Mouse (Mus musculus): ENCODE results near the gene Ncf4.
A peak's percentile ranks its signal among the peaks of the same experiment; 100 is the strongest.

The Ncf4 gene

DNA sequence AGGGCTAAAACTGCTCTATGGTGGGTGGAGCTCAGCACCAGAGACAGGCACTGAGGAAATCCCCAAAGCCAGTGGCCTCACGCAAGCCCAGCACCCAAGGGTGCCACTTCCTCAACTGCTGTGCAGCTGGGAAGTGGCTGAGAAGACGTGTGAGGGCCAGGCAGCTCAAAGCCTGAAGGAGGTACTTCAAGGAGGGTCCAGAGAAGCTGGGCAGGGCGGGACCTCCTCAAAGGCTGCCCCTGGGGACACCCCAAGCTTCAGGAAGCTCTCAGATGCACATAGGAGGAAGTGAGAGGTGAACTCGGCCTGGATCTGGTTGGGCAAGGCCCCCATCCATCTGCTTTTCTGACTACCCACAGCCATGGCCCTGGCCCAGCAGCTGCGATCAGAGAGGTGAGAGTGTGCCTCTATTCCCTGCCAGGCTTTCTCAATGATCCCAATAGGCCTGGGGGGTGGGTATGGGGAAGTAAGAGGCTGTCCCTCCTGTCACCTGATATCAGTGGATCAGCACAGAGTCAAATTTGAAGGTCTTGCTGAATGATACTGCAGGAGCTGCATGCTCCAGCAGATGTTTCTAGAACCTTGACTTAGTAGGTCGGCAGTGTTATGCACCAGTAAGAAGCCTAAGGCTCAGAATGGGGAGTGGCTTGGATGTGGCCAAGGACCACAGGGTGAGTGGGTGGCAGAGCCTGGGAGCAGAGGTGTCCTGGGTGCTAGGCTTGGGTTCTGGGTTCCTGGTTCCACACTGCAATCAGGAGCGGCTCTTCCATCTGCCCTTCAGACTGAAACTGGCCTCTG, at the start of gene Ncf4:
TSS of gene Ncf4 (plus strand) at position 107 of the 798 bp plus-strand sequence.
- DNase-seq: no peak

DNA sequence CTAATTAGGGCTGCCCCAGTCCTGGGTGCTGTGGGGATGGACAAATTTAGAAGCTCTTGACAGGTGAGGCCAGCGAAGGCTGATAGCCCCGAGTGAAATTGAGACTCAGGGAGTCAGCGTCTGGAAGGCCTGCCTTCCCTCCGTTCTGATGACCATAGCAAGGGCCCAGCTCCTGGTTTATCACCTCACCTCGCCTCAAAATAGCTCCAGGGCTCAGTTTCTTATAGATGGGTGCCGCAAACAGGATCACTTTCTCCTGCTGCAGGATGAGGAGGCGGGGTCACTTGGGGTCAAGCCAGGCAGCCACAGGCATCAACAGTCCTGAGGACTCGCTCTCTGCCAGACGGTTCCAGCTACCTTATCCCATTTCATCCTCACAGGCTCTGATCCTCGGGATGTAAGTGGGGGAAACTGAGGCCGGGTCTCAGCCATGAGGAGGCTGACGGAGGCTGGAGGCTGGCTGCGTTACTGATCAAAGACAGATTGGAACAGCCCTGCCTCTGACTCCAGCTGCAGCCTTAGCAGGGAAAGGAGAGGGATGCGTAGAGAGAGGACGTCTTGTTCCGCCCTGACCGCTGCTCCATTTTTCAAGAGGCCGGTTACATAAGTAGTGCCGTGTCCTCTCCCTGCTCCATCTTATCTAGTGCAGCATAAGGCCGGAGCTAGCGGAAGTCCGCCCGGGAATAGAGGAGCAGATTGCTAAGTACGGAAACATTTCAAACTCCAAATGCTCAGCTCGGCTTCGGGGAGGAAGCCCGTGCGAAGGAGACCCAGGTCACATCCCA, 49.3 kb upstream of the Ncf4 start:
- peak; percentile 47 for DNase-seq

DNA sequence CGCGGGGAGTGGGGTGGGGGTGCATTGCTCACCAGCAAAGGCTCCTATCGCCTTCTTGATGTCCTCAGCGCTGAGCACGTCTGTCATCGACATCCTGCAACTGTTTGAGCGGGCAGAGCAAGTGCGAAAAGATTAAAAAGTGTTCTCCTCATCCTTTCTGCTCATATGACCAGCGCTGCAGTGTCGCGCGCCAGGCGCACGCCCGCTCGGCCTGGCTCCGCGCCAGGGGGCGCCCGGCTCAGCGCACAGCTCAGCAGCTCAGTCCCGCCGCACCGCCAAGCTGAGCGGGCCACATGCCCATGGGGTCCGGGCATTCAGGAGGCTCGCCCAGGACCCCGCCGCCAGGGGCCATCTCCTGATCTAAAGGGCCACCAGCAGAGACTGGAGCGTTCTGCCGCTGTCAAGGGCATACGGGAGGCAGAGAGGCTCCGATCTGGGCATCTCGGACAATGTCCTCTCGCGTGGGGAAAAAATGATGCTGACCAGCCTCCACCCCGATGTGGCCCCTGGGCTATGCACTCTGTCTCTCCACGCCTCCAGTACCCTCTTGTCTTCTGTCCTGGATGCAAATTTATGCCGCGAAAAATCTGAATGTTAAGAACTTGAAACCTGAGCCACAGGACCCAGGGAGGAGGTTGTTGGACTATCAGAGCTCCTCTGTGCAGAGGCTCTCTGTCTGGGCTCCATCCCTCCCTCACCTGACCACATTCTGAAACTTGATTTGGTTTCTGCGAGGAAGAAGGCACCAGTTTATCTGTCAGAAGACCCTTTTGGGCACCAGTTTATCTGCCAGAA, 40.4 kb upstream of the Ncf4 start:
- DNase-seq: peak; percentile 46

DNA sequence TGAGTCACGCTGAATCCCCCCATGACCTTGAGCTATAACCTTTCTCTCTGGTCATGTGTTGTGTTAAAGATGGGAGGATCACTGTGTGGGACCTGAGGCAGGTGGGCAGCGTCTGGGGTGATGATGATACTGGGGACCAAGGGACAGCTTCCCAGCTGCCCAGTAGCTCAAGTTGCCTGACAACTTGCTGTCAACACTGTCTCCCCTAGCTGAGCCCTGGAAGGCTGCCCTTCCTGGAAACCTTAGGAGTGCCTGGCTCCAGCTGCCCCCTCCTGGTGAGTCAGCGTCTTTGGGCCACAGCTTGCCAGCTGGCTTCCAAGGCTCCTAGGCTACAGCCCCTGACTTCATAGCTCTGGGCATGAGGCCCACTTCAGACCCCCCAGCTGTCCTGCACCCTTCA, 39.4 kb upstream of the Ncf4 start:
- DNase-seq: peak; percentile 30

DNA sequence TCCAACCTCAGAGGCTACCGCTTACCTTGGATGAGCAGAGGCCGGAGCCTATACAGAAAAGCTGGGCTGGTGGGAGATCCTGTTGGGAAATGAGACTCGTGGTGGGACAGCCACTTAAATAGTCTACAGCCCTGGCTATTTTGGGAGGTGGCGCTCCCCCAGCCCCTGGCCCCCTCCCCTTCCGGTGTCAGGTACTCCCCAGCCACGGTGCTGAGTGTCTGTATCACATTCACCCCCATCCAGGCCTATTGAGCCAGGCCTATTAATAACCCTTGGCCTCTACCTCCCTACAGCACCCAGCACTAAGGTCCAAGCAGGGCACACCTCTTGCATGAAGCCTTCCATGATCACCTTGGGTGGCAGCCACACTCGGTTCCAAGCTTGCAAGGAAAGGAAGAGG, 38.3 kb upstream of the Ncf4 start, which contains the start of gene Pvalb:
TSS of gene Pvalb (minus strand) at position 89 of the 400 bp plus-strand sequence.
- no peak for DNase-seq

DNA sequence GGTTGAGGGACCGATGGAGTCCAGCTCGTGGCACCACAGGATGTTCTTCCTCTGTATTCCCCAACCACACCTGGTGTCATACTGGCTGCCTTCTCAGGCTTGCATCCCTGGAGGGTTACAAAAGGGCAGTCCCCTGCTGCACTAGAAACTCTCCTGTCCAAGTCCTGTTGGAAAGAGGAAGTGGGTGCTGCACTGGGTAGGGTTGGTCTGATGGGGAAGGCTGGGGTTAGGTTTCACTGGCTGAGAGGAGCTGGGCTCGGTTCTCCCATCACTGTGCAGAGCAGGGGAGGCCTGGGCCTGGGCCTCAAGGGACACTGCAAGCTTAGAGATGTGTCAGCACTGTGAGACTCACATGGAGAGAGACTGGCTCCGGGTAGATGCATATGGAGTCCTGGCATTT, 34.4 kb upstream of the Ncf4 start:
- DNase-seq: no peak

DNA sequence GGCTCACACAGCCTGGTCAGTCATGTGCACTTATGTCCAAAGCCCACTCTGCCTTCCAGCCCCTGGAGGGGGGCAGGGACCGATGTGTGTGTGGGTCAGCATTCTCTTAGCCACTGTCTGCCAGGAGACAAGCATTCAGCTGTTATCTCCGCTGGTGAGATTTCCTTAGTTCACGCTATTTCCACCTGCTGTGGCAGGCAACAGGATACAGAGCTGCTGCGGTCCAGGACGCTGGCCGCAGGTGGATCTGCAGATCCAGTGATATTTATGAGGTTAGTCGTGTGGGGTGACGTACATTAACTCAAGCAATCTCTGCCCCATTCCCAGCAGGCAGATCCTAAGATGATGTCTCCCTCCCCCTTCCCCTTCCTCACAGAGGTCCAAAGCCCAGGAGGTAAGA, 33.2 kb upstream of the Ncf4 start:
- no peak for DNase-seq

DNA sequence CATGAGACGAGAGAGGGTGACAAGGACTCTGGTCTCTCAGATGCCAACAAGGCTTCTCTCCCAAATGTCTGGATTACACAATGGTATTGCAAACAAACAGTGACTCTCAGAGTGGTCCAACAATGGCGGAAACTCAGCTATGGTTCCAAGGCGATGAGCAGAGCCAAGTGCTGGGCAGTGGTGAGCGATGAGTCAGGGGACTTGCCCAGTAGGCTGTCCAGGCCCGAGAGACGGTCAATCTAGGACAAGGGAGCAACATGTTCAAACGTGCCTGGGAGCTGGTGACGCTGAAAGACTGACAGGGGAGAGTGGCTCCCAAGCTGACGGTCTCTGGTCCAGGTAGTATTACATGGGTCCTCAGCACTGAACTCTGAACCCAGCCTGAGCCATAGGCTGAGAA, 29.3 kb upstream of the Ncf4 start:
- DNase-seq: no peak

DNA sequence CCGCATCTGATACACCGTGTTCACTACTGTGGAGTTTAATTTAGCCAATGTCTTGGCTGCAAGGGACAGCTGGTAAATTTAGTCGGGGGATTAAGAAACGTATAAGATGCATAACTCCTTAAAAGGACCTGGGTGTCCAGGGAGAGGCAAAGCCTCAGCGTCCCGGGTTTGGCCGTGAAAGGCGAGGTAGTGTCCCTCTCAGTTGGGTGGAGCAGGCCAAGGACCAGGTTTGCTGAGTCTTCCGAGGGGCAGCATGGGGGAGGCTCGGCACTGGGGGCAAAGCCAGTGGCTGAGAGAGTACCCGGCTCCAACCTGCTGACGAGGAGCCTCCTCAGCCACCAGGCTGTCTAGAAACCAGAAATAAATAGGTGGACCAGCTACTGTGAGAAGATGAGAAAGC, 16.8 kb upstream of the Ncf4 start:
- no peak for DNase-seq

DNA sequence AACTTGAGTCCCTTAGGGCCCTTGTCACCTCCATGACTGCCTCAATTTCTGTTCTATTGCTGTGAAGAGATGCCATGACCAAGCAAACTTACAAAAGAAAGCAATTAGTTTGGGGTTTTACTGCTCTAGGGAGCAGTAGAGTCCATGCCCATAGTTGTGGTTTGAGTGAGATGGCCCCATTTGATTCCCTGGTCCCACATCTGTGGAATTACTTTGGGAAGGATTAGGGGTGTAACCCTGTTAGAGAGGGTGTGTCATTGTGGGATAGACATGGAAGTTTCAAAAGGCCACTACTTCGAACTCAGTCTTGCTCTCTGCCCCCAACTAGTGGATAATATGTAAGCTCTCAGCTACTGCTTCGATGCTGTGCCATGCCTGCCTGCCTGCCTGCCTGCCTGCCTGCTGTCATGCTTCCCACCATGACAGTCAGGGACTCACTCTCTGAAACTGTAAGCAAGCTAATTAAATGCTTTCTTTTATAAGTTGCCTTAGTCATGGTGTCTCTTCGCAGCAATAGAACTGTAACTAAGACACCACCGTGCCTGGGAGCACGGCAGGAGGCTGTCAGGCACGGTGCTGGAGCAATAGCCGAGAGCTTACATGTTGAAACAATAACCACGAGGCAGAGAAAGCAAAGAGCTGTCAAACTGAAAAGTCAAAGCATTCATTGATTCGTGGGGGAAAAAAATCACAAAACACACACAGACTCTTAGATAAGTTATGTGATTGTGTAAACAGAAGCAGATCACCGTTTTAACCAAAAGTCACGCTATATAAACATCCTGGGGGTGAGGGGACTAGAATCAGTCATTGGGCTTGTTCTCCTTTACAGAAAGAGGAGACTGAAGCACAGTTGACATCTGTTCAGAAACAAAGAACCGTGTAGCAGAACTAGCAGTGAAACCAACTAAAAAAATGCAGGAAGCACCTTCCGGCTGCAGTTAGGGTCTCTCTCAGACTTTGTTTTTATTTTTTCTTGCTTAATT, 13.0 kb upstream of the Ncf4 start:
- no peak for DNase-seq

DNA sequence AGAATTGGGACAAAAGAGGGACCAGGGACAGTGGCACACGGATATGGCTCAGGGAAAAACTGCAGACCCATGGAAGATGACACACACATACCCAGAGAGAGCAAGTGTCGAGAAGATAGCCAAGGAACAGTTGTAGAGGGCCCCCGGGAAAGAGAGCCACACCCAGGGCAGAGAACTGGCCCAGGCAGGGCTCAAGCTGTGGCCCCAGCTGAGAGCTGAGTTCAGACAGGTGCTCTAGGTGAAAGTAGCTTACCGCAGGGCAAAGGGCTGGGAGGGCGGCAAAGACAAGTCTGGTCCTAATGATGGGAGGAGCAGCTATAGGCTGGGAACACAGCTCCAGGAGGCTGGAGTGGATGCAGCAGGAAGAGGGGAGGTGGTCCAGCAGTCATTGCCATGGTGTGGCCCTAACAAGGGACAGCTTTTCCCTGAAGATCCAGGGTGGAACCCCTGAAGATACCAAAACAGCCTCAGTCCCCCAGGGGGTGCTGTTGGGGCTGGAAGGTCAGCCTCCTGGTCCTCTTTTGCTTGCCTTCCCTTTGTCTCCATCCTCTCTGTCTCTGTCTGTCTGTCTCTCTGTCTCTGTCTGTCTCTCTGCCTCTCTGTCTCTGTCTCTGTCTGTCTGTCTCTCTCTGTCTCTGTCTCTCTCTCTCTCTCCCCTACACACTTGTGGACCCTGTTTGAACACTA, 9.6 kb upstream of the Ncf4 start:
- DNase-seq: no peak

DNA sequence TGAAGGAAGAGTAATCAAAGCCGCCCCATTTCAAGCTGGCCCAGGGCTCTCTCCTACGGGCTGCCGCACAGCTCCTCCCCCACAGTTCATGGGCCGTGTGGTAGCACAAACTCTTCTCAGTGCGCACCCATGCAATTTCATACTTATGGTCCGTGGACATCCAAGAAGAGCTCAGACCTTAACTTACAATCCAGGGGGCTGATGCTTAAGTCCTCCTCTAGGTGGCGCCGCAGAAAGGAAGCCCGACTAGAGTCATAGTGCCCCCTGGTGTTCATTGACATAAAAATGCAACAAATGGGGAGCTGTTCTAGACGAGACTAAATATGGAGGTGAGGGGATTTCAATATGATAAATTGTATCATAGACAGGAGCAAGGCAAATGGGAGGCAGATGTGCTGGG, 5.1 kb upstream of the Ncf4 start:
- peak; percentile 51 for DNase-seq

DNA sequence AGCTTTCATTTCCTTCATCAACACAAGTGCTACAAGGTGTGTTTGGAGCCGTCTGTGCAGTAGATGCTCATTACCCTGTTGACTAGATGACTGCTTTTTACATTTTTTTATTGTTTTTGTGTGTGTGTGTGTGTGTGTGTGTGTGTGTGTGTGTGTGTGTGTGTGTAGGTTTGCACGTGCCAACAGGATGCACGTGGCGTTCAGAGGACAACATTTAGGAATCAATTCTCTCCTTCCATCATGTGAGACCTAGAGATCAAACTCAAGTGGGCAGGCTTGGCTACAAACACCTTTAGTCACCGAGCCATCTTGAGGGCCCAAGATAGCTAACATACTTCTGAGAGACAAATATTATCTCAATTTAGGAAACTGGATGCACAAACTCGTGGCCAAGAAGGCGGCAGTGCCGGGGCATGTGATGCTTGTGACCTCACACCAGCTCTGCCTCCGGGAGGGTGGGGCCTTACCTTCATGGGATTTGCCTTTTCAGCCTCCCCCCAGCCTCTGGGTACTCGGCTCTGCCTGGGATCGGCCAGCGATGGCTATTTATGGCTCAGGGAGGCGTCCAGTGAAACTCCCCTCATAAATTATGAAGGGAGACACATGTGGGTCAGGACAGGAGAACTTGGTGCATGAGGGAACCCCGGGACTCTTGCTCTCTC, 4.5 kb upstream of the Ncf4 start:
- DNase-seq: no peak

DNA sequence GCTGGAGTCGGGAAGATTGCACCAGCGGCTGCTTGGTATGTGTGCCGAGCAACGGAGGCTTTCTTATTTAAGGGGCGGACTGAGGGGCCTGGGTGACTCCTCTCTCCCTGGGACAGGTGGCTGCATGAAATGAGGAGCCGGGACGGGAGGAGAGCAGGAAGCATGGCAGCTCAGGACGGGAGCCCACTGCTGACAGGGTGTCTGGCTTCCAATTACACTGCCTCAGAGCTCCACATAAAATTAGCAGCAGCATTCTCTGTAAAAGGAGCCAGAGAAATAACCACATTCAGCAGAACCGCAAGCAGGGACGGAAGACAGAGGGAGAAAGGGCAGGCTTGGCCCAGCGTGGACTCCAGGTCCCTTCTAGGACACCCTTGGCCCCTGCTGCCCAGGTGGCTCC, 3.3 kb upstream of the Ncf4 start:
- no peak for DNase-seq

DNA sequence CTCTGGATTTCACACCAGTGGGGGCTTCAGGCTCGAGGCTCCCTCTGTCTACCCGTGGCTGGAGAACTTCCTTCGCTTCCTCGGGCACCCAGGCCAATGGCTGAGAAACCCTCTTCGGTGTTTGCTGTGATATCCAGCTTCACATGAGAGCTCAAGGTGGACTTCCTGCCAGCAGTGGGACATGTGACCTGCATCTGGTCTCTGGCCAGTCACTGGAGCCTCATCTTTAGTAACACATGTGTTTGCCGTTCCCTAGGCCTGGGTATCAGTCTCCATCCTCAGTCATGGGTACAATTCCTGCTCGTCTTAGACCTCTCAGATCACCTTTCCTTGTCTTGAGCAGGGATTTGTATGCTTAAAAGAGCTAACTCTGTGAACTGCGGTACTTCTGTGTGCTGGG, 1.5 kb upstream of the Ncf4 start:
- DNase-seq: no peak

DNA sequence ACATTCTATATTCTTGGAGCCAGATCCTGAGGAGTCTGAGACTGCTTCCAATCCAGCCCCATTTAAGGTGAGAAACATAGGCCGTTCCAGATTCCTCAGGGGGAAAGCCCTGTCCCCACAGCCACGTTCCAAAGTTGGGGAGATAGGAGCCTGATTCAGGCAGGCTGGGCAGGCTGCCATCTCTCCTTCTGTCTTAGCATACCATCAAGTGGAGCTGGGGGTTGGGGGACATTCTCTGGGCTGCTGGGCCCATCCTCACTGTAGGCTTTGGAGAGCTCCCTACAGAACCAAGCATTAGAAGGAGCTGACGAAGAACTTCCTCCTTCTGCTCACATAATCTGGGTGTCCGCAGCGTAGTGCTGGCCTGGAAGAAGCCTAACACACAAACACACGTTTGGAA, 827 bp upstream of the Ncf4 start:
- DNase-seq: no peak

DNA sequence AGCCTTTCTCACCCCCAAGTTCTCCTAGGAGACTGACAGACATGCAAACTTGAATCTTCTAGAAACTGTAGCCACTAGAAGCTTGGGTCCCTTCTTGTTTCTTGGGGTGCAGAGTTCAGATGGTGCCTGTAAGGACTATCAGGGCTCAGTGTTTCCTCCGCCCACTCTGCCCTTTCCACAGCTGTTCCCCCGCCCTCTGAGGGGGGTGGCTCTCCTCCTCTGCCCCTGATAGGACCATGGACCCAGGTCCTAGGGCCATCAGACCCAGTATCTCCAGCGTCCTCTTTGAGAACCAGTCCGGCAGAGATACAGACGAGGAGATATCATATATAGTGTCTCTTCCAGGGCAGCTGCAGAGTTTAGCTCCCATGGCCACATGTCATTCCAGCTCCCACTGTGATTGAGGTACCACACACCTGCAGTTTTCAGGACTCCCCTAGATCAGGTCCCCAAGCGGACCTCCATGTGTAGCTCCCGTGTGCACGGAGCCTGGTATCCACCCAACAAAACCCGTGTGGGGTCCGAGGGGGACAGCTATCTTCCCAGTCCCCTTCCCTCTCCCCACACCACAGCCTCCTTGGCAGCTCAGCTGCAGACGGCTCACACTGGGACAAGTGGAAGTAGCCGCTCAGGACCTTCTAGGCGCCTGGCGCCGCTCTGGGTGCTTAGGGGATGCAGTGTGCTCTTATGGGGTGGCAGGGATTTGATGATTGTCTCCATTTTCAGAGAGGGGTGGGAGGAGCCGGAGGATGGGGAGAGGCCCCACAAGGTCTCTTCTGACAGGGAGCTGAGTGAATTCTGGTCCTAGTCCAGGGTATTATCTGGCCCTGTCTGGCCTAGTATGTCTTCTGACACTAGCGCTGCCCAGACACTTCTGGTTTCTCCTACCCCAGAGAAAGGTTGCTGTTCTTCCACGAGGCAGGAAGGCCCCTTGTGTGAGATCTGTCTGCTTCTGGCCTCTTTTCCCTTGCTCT, 1.8 kb downstream of the Ncf4 start:
- no peak for DNase-seq

DNA sequence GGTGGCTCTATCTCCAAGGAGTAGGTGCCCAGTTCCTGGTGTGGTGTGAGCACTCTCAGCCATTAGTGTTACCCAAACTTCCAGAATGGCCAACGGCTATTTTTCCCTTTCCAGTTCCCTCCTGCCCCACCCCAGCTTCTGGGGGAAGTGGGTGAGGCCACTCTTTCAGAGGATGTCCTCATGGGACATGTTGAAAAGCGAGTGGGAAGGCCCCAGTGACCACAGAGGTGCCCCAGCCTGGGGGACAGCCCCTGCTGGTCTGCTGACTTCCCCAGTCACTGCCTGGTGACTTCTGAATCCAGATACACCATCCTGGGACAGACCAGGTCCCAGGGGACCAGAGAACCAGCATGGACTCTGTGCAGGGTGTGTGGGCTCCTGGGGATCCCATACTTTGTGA, 3.1 kb downstream of the Ncf4 start:
- DNase-seq: no peak

DNA sequence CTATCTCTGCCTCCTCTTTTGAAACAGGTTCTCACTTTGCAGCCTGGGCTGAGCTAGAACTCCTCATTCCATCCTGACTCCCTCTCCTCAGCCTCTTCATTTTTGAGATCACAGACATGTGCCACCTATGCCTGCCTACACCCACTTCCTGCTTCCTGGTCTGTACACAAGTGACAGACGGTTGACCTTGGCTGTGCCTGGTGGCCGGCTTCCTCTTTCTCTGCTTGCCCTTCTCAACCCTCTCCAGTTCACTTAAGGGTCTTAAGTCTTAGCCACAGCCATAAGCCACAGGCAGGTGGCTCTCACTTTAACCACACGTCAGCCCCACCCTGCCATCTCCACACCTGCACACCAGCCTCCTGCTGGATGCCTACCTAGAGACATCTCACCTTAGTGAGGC, 3.8 kb downstream of the Ncf4 start:
- DNase-seq: no peak

DNA sequence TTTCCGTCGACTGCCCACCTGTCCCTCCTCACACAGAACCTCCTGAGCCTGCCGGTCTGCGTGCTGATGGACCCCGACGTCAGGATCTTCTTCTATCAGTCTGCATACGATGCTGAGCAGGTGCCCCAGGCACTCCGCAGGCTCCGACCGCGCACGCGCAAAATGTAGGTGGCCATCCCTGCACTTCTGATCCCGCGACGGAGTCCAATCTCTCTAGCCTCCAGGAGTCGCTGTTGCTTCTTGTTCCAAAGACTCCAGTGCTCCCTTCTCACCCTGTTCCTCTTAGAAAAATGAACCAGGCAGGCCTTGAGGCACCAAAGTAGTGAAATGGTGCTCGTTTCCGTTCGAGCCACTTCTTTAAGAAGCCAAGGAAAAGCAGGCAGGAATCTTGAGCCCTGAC, 10.2 kb downstream of the Ncf4 start:
- DNase-seq: peak; percentile 54
